Mouse (Mus musculus) embryonic facial prominence, embryonic 15.5 days (tissue): Measurements from ENCODE around the gene Gm11037. TPM values are rescaled to one million over a fixed set of nuclear protein-coding genes. Genes with fewer than 3 reads are reported as not detected.

Experiments used
- ATAC-seq: fragments of 200-750 bp; cut with Nextera tagmentation; 2 replicates; pipeline ENCODE4 v1.8.0; 2017; ENCODE audit warnings: low read depth, moderate TSS enrichment; ENCODE audit not compliant: insufficient number of reproducible peaks, low FRiP score, low TSS enrichment
- H3K27ac ChIP-seq: fragments of 300-500 bp; sonication (generic); replicated peaks from 2 replicates; pipeline ENCODE4 v1.5.1; 2015; ENCODE audit warnings: mild to moderate bottlenecking, inconsistent platforms
- H3K27me3 ChIP-seq: fragments of 300-500 bp; sonication (generic); 2 replicates; pipeline ENCODE4 v1.6.1; 2015; ENCODE audit warnings: inconsistent platforms
- H3K36me3 ChIP-seq: fragments of 300-500 bp; sonication (generic); 2 replicates; pipeline ENCODE4 v1.6.1; 2015; ENCODE audit warnings: mild to moderate bottlenecking, inconsistent platforms
- H3K4me1 ChIP-seq: fragments of 300-500 bp; sonication (generic); 2 replicates; pipeline ENCODE4 v1.6.1; 2015; ENCODE audit warnings: inconsistent platforms
- H3K4me2 ChIP-seq: fragments of 300-500 bp; sonication (generic); replicated peaks from 2 replicates; pipeline ENCODE4 v1.6.1; 2015; ENCODE audit warnings: mild to moderate bottlenecking, inconsistent platforms
- H3K4me3 ChIP-seq: fragments of 300-500 bp; sonication (generic); replicated peaks from 2 replicates; pipeline ENCODE4 v1.5.1; 2015; ENCODE audit warnings: mild to moderate bottlenecking, inconsistent platforms
- H3K9ac ChIP-seq: fragments of 300-500 bp; sonication (generic); 2 replicates; pipeline ENCODE4 v1.6.1; 2015; ENCODE audit warnings: inconsistent platforms
- H3K9me3 ChIP-seq: fragments of 300-500 bp; sonication (generic); replicated peaks from 2 replicates; pipeline ENCODE4 v1.6.1; 2016; ENCODE audit warnings: inconsistent platforms
- WGBS: fragments of 180-500 bp; shearing (Covaris S2); methylation state at CpG from one replicate; pipeline ENCODE4 v1.1.7; 2015; 5-methylcytosine and 5-hydroxymethylcytosine counted together
- polyA plus RNA-seq: library from polyadenylated mRNA; unstranded; fragments of >200 nt; fragmentation: Nextera tagmentation; extraction: Ambion mirVana; gene quantifications from 2 replicates; pipeline ENCODE4 v1.2.1, GENCODE M21; 2015

Gm11037 gene
- polyA plus RNA-seq, 1 experiment from 2014 or later = not detected

- 6% methylated on average over 11 of the region's 11 CpGs for WGBS
- no peak for ATAC-seq
Measured at GRCm38 (mm10) chr2:131174700-131175099, 41.4 kb downstream of the Gm11037 start.

GRCm38 (mm10) chr2:131175286-131175944 lies 42.1 kb downstream of the Gm11037 start:
- Histone ChIP-seq H3K27me3 (peaks cover 26% of the 10 kb centered on the region), H3K4me1 (peaks cover 64% of the 10 kb centered on the region), H3K4me3 (no peak overlapping the region), H3K27ac (peak overlapping the region; percentile 60; the same call in 1 of the 2 replicates), H3K9ac (no peak overlapping the region), H3K36me3 (peaks cover 14% of the 10 kb centered on the region; the same call in 1 of the 2 replicates), H3K4me2 (no peak overlapping the region), H3K9me3 (no peaks in the 10 kb centered on the region)
- no peak for ATAC-seq
- 80% methylated on average over 3 of the region's 3 CpGs for WGBS

More at GRCm38 (mm10) chr2:131174700-131175099, 41.4 kb downstream of the Gm11037 start:
- H3K27ac ChIP-seq = no peak overlapping the region
- peak overlapping the region; percentile 42 for H3K4me3 ChIP-seq
- H3K4me1 ChIP-seq = peaks cover 66% of the 10 kb centered on the region
- H3K36me3 ChIP-seq = peaks cover 14% of the 10 kb centered on the region; the same call in 1 of the 2 replicates
- H3K9me3 ChIP-seq = no peaks in the 10 kb centered on the region
- no peak overlapping the region for H3K9ac ChIP-seq
- H3K4me2 ChIP-seq = peak overlapping the region; percentile 78
- H3K27me3 ChIP-seq = peaks cover 26% of the 10 kb centered on the region

DNA sequence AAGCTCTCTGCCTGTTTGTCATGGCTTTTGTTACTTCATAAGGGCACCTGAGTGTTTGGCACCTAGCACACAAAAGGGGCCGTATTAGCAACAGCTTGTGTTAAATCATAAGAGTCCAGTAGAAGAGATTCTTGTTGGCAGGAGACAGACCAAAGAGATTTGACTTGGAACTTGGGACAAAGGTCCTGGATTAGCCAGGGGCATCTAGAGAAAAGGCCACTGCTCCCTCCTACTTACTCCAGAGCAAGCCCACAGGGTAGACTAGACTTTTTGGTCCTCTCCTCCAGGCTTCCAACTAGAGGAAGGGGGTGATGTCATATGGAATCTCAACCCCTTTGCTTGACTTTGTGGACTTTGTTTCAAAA lies 42.6 kb downstream of the Gm11037 start:
- no peak overlapping the region for H3K9ac ChIP-seq
- no peak for ATAC-seq
- peaks cover 14% of the 10 kb centered on the region; the same call in 1 of the 2 replicates for H3K36me3 ChIP-seq
- H3K9me3 ChIP-seq = no peaks in the 10 kb centered on the region
- H3K4me3 ChIP-seq = no peak overlapping the region
- WGBS = 81% methylated on average over 1 of the region's 1 CpGs
- no peak overlapping the region for H3K4me2 ChIP-seq
- H3K4me1 ChIP-seq = peaks cover 63% of the 10 kb centered on the region
- H3K27me3 ChIP-seq = peaks cover 25% of the 10 kb centered on the region
- peak overlapping the region; percentile 60; the same call in 1 of the 2 replicates for H3K27ac ChIP-seq

DNA sequence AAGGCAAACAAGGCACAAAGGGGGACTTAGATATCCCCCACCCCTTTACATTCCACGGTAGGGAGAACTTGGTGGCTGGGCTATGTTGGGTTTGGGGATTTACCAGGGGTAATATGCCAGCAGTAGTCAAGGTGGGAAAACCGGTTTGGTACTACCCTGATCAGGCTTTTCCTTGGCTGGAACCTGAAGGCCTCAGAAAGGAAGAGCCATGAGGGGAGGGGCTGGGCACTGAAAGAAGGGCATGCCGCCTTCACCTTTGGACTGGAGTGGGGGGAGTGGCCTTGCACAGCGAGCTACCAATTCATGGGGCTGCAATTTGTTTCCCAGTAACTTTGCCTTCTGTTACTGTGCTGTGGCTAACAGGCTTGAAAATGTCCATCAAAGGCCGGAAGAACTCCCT lies 43.2 kb downstream of the Gm11037 start:
- Histone ChIP-seq H3K4me3 (0 out of 2 replicates have a peak overlapping the region, but pooled peaks have one; percentile 80), H3K4me1 (peaks cover 57% of the 10 kb centered on the region), H3K9ac (no peak overlapping the region), H3K9me3 (no peaks in the 10 kb centered on the region), H3K27me3 (peaks cover 20% of the 10 kb centered on the region), H3K36me3 (peaks cover 14% of the 10 kb centered on the region; the same call in 1 of the 2 replicates), H3K4me2 (peak overlapping the region; percentile 89), H3K27ac (peak overlapping the region; percentile 60)
- WGBS = 48% methylated on average over 5 of the region's 5 CpGs
- no peak for ATAC-seq

- H3K36me3 ChIP-seq = peaks cover 14% of the 10 kb centered on the region; the same call in 1 of the 2 replicates
- peak overlapping the region; percentile 35; the same call in 1 of the 2 replicates for H3K9ac ChIP-seq
- H3K4me2 ChIP-seq = peak overlapping the region; percentile 89
- peak overlapping the region; percentile 80 for H3K4me3 ChIP-seq
- H3K27ac ChIP-seq = 0 out of 2 replicates have a peak overlapping the region, but pooled peaks have one; percentile 60
- H3K27me3 ChIP-seq = peaks cover 5% of the 10 kb centered on the region; the same call in 1 of the 2 replicates
- H3K4me1 ChIP-seq = peaks cover 51% of the 10 kb centered on the region
- ATAC-seq = no peak
- WGBS = 84% methylated on average over 9 of the region's 9 CpGs
- no peaks in the 10 kb centered on the region for H3K9me3 ChIP-seq
Measured at GRCm38 (mm10) chr2:131177932-131178331, 44.6 kb downstream of the Gm11037 start.

DNA sequence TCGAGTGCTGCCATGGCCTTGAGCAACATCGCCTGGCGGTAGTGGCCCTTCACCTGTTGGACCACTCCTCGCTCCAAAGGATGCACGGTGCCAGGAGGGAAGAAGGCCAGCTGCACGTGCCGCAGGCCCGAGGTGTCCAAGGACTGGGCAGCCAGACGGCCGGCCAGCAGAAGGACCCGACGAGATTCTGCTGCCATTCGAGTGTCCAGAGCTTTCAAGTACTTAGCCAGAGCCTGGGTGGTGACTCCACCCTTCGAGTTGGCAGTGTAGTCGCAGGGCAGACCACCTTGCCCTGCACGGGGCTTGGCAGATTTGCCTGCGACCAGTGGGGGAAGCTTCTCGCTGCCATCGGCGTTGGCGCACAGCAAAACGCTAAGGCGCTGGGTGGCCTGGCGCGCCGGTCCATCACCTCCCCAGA lies 45.5 kb downstream of the Gm11037 start:
- Histone ChIP-seq H3K9ac (peak overlapping the region; percentile 97), H3K9me3 (no peaks in the 10 kb centered on the region), H3K27me3 (no peaks in the 10 kb centered on the region), H3K4me2 (peak overlapping the region; percentile 89), H3K36me3 (peaks cover 14% of the 10 kb centered on the region; the same call in 1 of the 2 replicates), H3K4me3 (peak overlapping the region; percentile 80), H3K27ac (peak overlapping the region; percentile 92), H3K4me1 (peaks cover 51% of the 10 kb centered on the region)
- ATAC-seq = no peak
- 35% methylated on average over 26 of the region's 26 CpGs for WGBS

DNA sequence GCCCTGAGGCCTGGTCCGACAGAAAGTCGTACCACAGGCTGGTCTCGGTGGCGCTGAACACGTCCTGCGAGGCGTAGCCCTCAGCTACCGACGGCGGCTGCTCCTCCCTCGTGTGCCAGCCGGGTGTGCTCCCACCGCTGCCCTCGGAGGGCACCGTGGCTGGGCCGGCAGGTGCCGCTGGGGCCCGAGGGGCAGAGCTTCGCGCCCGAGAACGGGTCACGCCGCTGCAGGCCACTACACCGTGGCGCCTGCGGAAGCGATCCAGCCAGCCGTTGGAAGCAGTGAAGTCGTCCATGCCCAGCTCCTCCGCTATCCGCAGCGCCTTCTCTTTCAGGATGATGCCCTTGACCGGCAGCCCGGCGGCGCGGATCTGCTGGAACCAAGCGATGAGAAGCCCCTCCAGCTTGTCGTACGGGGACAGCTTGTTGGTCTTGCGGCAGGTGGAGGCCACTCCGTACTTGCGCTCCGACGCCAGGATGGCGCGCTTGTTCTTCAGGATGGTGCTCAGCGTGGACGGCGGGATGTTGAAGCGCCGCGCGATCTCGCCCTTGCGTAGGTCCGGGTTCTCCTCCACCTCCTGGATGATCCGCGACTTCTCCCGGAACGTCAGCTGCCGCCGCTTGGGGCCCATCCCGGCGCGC lies 46.1 kb downstream of the Gm11037 start:
- peaks cover 49% of the 10 kb centered on the region for H3K4me1 ChIP-seq
- peak overlapping the region; percentile 89 for H3K4me2 ChIP-seq
- H3K4me3 ChIP-seq = peak overlapping the region; percentile 80
- peak; percentile 30 for ATAC-seq
- peak overlapping the region; percentile 97 for H3K9ac ChIP-seq
- peak overlapping the region; percentile 92 for H3K27ac ChIP-seq
- no peaks in the 10 kb centered on the region for H3K27me3 ChIP-seq
- under 1% methylated on average over 67 of the region's 67 CpGs for WGBS
- H3K9me3 ChIP-seq = no peaks in the 10 kb centered on the region
- peaks cover 14% of the 10 kb centered on the region; the same call in 1 of the 2 replicates for H3K36me3 ChIP-seq

DNA sequence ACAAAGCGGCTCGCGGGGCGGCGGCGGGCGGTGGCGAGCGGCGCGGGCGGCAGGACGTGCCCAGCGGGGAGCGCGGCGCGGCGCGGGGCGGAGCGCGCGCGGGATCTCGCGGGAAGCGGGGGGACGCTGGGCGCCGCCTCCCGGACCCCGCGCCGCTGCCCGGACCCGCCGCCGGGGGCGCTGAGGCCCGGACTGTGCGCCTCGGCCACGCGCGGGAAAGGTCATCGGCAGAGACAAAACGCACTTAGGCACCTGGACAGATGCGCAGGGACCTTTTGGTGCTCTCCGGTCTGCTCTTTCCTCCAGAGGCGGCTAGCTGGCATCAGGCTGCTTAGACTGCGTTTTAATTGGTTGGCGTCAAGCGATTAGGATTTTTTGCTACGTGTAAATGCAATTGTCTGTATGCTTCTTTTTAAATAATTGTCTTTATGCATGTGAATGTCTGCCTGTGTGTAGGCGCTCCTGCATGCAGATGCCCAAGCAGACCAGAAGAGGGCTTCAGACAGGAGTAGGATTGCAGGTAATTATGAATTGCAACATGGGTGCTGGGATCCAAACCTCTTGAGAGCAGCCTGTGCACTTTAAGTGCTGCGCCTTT lies 46.8 kb downstream of the Gm11037 start, which contains the start of gene Cenpb:
Cenpb (minus strand) TSS at position 78 of the 598 bp plus-strand sequence.
- Histone ChIP-seq H3K27me3 (no peaks in the 10 kb centered on the region), H3K36me3 (peaks cover 14% of the 10 kb centered on the region; the same call in 1 of the 2 replicates), H3K4me2 (peak within 1 kb of the TSS; percentile 89), H3K4me1 (peaks cover 44% of the 10 kb centered on the region), H3K27ac (peak within 1 kb of the TSS; percentile 92), H3K9me3 (no peaks in the 10 kb centered on the region), H3K4me3 (peak within 1 kb of the TSS; percentile 80), H3K9ac (peak within 1 kb of the TSS; percentile 97)
- WGBS = 2% methylated on average over 57 of the region's 57 CpGs
- peak; percentile 85 for ATAC-seq

Other genes with a start within 250 kb of the Gm11037 start
- 35.7 and 36.7 TPM in 2 replicates for gene 4930402H24Rik, start 227.1 kb upstream of the Gm11037 start, polyA plus RNA-seq
- 9.0 and 9.2 TPM in 2 replicates for gene Atrn, start 227.0 kb upstream of the Gm11037 start, polyA plus RNA-seq
- gene Gfra4, start 90.4 kb upstream of the Gm11037 start, polyA plus RNA-seq = 42.6 and 44.0 TPM in 2 replicates
- gene Adam33, start 69.7 kb upstream of the Gm11037 start, polyA plus RNA-seq = 75.8 and 79.0 TPM in 2 replicates
- 0.68 TPM in 2 replicates for gene Siglec1, start 46.7 kb upstream of the Gm11037 start, polyA plus RNA-seq
- 17.6 and 18.1 TPM in 2 replicates for gene Hspa12b, start 6.2 kb upstream of the Gm11037 start, polyA plus RNA-seq
- gene 1700037H04Rik, start 26.6 kb downstream of the Gm11037 start, polyA plus RNA-seq = 67.3 and 69.3 TPM in 2 replicates
- 13.3 and 14.6 TPM in 2 replicates for gene Cenpb, start 46.6 kb downstream of the Gm11037 start, polyA plus RNA-seq
- gene Cdc25b, start 53.5 kb downstream of the Gm11037 start, polyA plus RNA-seq = 52.3 and 59.1 TPM in 2 replicates
- 10.3 and 15.2 TPM in 2 replicates for gene Spef1, start 53.8 kb downstream of the Gm11037 start, polyA plus RNA-seq
- 27.9 and 28.0 TPM in 2 replicates for gene Ap5s1, start 73.6 kb downstream of the Gm11037 start, polyA plus RNA-seq
- gene Mavs, start 100.6 kb downstream of the Gm11037 start, polyA plus RNA-seq = 21.7 and 25.1 TPM in 2 replicates
- gene Pank2, start 129.0 kb downstream of the Gm11037 start, polyA plus RNA-seq = 34.7 and 39.1 TPM in 2 replicates
- gene Rnf24, start 219.4 kb downstream of the Gm11037 start, polyA plus RNA-seq = 7.4 and 7.6 TPM in 2 replicates